Mouse (Mus musculus) inflammation-experienced regulatory T-cells, adult 6 months (primary cell): ENCODE data around the gene Ispd. TPM values are rescaled to one million over a fixed set of nuclear protein-coding genes. Genes with fewer than 3 reads are reported as not detected.

Source experiments
- ATAC-seq: one replicate; pipeline ENCODE4 v1.8.0; 2017
- polyA plus RNA-seq, 3 experiments: library from polyadenylated mRNA; unstranded; fragments of 100-300 nt; shearing (Covaris generic); gene quantifications; one replicate each; pipeline ENCODE4 v1.2.1; 2017

Ispd gene
- polyA plus RNA-seq, 3 experiments from 2014 or later, result 1.7 to 7.2 (median 6.5) TPM

DNA sequence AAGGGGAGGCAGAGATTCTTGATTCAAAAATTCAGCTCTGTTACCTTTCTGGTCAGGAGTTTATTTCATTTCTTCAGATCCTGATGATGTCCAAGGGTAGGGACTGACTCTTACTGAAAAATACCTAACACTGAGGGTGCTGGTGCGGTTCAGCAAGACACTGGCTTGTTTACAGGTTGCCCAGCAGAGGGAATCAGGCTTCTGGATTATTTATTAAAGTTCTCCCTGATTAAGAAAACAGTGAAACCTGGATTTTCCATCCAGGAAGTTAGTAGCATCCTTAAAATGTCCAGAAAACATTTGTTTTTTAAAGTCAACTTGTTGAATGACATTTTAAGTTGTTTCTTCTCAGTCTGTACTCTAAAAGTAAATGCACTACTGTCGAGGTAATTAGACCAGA, 337.2 kb downstream of the Ispd start:
- no peak for ATAC-seq

DNA sequence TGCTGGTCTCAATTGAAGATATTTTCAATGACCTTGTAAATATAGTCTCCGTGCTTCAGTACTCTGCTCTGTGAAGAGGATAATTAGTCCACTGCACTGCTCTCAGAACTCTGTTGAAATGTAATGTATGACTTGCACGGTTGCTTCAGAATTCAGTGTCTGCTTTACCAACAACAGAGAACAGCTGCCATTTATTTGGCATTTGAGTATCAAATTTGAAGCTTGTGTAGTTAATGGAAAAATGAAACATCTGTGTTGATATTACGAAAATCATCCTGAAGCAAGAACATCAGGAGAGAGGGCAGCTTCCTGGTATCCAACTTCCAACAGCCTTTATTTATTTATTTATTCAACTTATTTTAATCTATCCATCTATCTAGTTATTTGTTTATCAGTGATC, 337.8 kb downstream of the Ispd start:
- no peak for ATAC-seq

DNA sequence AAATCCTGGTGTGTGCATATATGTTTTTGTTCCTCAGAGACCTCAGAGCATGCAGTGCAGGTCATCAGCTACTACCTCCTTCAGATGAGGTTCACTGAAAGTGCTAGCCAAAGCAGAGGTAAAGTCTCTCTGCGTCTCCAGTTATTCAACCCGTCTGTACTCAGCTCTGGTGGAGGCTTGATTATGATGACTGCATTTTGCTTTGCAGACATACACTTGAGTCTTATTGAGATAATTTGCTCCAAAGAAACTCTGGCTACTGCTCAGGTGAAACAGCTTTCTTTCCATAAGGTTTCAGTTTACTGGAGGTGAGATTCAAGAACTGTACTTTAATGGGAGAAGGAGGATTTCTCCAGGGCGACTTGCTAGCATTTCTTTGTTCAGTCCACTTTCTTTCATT, 339.5 kb downstream of the Ispd start:
- ATAC-seq, result no peak

DNA sequence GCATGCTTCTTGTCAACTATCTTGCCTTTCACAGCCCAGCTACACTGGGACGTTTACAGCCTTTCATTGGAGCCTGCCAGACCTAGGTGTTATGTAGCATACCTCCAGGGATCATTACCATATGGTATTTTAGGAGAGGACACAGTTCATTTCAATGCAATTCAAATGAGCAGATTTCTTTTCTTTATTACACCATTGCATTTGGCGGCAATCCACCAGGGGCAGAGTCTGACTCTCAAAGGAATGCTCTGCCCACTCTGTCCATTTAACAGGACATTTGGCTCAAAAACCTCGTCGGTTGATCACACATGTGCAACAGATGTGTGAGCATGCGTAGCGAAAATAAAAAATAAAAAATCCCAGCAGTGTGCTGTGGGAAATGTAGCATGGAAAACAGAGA, 340.0 kb downstream of the Ispd start:
- ATAC-seq, result no peak

DNA sequence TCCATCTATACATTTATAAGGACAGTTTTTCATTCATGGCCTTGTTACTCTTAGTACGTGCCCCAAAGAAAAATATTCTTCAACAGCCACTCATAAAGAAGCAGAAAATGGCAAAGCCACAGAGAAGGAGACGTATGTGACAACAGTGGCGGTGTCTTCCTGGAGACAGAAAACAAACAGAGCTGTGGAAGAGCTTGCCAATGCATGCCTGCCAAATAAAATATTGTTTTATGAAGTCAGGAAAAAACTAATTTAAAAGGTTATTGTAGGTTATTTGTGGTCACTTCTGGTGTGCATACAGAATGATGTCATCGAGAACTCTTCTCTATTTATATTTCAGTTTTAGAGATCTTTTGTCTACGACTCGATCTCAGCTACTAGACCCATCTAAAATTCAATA, 341.5 kb downstream of the Ispd start:
- no peak for ATAC-seq

DNA sequence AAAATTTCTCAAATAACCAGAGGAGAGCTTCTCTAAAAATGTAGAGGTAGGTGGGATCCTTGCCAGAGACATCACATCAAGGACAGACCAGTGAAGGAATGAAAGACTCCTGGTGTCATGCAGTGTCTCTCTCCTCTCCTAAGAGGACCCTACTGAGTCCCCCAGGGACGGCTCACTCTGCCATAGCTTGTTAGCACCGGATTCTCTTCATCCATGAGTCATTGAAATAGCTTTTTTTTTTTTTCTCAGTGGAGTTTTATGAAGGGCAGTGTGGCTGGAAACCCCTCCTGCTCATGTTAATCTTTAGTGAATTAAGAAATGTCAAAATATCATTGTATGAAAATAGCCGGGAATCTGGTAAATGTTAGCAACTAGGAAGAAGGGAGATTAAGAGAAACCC, 342.1 kb downstream of the Ispd start:
- no peak for ATAC-seq

DNA sequence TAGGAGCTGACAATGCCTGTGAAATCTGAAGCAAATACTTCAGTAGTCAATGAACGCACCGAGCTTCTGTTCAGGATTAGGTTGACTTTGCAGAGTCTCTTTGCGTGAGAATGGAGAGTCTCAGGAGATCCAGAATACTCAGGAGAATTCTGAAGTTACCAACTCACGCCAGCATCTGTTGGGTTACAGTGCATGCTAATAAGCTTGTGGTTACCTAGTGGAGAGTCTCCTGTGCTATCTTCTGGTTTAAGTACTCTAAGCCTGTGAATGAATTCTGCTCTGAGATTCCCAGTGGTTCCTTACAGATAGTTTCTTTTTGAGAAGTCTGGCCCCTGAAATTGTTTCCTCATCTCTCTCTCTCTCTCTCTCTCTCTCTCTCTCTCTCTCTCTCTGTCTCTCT, 343.0 kb downstream of the Ispd start:
- ATAC-seq, result no peak

DNA sequence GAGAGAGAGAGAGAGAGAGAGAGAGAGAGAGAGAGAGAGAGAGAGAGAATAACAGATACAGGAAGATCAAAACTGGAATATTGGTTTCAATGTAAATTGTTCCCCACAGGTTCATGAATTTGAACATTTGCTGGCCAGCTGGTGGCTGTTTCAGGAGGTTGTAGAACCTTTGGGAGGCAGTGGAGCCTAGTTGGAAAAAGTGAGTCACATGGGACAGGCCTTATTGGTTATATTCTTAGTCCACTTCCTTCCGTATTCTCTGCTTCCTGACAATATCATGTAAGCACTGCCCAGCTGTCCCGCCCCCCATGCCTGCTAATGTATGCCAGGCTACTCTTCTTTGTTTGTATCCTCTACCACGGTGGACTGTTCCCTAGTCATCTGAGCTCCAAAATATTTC, 344.0 kb downstream of the Ispd start:
- ATAC-seq, result no peak

DNA sequence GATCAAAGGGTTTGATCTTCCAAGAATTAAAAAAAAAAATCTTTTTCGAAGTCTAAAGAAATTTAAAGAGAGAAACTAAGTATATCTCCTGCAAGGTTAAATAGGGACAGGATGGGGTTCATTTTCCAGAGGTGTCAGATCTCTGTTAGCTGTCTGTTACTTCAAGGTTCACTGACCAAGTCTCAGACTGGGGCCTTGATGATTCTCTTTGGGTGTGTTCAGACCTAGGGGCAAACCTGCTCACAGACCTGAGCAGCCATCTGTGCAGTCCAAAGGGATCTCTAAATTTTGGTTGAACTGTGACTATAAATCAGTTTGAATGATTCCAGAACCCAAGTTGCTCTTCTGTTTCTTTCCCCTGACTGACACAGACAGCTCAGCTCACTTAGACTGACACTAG, 344.8 kb downstream of the Ispd start:
- no peak for ATAC-seq

DNA sequence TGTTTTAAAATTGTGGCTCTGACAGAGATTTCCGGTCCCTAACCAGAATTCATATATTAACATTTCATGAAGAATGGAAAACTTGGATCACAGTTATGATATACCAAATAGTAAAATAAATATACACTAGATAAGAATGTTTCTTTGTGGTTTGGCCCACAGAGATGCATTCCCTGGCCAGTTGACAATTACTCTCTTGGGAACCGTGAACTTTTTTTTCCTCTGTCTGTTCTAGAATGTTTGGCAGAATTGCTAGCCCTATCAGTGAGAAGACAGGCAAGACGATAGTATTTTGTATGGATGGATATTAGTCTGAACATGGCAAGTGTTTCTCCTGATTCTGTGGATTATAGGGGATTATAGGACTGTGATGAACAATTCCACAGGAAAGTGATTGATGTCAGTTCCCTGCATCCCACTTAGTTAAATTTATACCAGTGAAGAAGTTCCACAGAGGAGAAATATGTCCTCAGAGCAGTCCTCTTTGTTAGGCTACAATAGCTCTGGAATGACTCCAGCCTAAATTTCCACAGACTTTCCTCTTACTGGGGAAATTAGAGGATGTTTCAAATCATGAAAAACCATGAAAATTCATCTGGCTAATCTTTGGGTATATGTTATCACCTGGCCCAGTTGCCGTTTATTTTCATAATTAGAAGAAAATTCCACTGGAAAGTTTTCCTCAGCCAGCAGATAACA, 352.6 kb downstream of the Ispd start:
- no peak for ATAC-seq

Other genes with a start within 250 kb of the Ispd start
- gene Ankmy2, start 224.3 kb upstream of the Ispd start, polyA plus RNA-seq, result 10 to 100 TPM; 37.6 to 51.3 (median 47.3) TPM
- 100 to 1,000 TPM; 133 to 204 (median 162) TPM for gene Bzw2, start 223.4 kb upstream of the Ispd start, polyA plus RNA-seq
- gene Lrrc72, start 128.1 kb upstream of the Ispd start, polyA plus RNA-seq, result under 1 TPM in 1 of 3 experiments, not detected in 2; 0.54 TPM
- 10 to 100 TPM in 2 of 3 experiments, 1 to 10 TPM in 1; 6.9 to 75.9 (median 74.3) TPM for gene Sostdc1, start 67.3 kb upstream of the Ispd start, polyA plus RNA-seq
- gene D630036H23Rik, start 731 bp downstream of the Ispd start, polyA plus RNA-seq, result under 1 TPM in 1 of 3 experiments, not detected in 2; 0.75 TPM